Mouse (Mus musculus) hindbrain, embryonic 16.5 days (tissue): ENCODE results near the gene A930004D18Rik. TPM values are rescaled to one million over a fixed set of nuclear protein-coding genes. Genes with fewer than 3 reads are reported as not detected.

ENCODE experiments used
- ATAC-seq: fragments of 200-750 bp; cut with Nextera tagmentation; 2 replicates; pipeline ENCODE4 v1.8.0; 2017; ENCODE audit warnings: moderate TSS enrichment, moderate library complexity
- H3K27ac ChIP-seq: fragments of 300-500 bp; sonication (generic); 2 replicates; pipeline ENCODE4 v1.5.1; 2014; ENCODE audit warnings: low read depth, mild to moderate bottlenecking, control low read depth, low read length, moderate library complexity
- H3K27me3 ChIP-seq: fragments of 300-500 bp; sonication (generic); replicated peaks from 2 replicates; pipeline ENCODE4 v1.6.1; 2014; ENCODE audit warnings: low read length; ENCODE audit not compliant: control insufficient read depth, insufficient read depth
- H3K36me3 ChIP-seq: fragments of 300-500 bp; sonication (generic); 2 replicates; pipeline ENCODE4 v1.6.1; 2014; ENCODE audit warnings: mild to moderate bottlenecking, low read length, moderate library complexity, mixed read lengths; ENCODE audit not compliant: control insufficient read depth, insufficient read depth
- H3K4me1 ChIP-seq: fragments of 300-500 bp; sonication (generic); 2 replicates; pipeline ENCODE4 v1.6.1; 2014; ENCODE audit warnings: low read depth, low read length; ENCODE audit not compliant: control insufficient read depth, insufficient read depth
- H3K4me2 ChIP-seq: fragments of 300-500 bp; sonication (generic); 2 replicates; pipeline ENCODE4 v1.6.1; 2014; ENCODE audit warnings: mild to moderate bottlenecking, low read length, control low read depth, moderate library complexity
- H3K4me3 ChIP-seq: fragments of 300-500 bp; sonication (generic); 2 replicates; pipeline ENCODE4 v1.5.1; 2014; ENCODE audit warnings: mild to moderate bottlenecking, low read length, control low read depth, moderate library complexity
- H3K9ac ChIP-seq: fragments of 300-500 bp; sonication (generic); 2 replicates; pipeline ENCODE4 v1.6.1; 2014; ENCODE audit warnings: low read depth, mild to moderate bottlenecking, control low read depth, low read length, moderate library complexity
- H3K9me3 ChIP-seq: fragments of 300-500 bp; sonication (generic); 2 replicates; pipeline ENCODE4 v1.6.1; 2014; ENCODE audit warnings: mild to moderate bottlenecking, low read length, moderate library complexity; ENCODE audit not compliant: control insufficient read depth
- whole genome bisulfite sequencing: fragments of 180-500 bp; shearing (Covaris S2); extraction: QIAGEN DNeasy Blood & Tissue Kit; methylation state at CpG from one replicate; pipeline ENCODE4 v1.1.7; 2014; 5-methylcytosine and 5-hydroxymethylcytosine counted together
- polyA plus RNA-seq: library from polyadenylated mRNA; unstranded; fragments of >200 nt; fragmentation: Nextera tagmentation; extraction: Ambion mirVana; gene quantifications from 2 replicates; pipeline ENCODE4 v1.2.1, GENCODE M21; 2015

Gene A930004D18Rik
- polyA plus RNA-seq, 1 experiment from 2014 or later: 8.2 TPM

- Histone ChIP-seq H3K4me2 (peak within 1 kb of the TSS; percentile 81), H3K9me3 (no peaks in the 10 kb centered on the region), H3K9ac (peak within 1 kb of the TSS; percentile 73), H3K27me3 (no peaks in the 10 kb centered on the region), H3K4me1 (peaks cover 8% of the 10 kb centered on the region), H3K27ac (peak within 1 kb of the TSS; percentile 94), H3K4me3 (peak within 1 kb of the TSS; percentile 70), H3K36me3 (no peaks in the 10 kb centered on the region)
- 9% methylated on average over 20 of the region's 20 CpGs for WGBS
- no peak for ATAC-seq
These were observed 17.7 kb upstream of the A930004D18Rik start, which contains the start of gene Mllt10 for GRCm38 (mm10) chr2:18055016-18055928. Mllt10 (plus strand) TSS chr2:18055237.

- Histone ChIP-seq H3K9me3 (no peaks in the 10 kb centered on the region), H3K36me3 (no peaks in the 10 kb centered on the region), H3K27ac (0 out of 2 replicates have a peak overlapping the region, but pooled peaks have one; percentile 48), H3K27me3 (no peaks in the 10 kb centered on the region), H3K4me3 (no peak overlapping the region), H3K4me1 (peaks cover 18% of the 10 kb centered on the region), H3K9ac (no peak overlapping the region), H3K4me2 (no peak overlapping the region)
- ATAC-seq: no peak
- WGBS: 46% methylated on average over 2 of the region's 2 CpGs
These were observed 16.5 kb upstream of the A930004D18Rik start for GRCm38 (mm10) chr2:18053951-18054530.

- Histone ChIP-seq H3K9me3 (no peaks in the 10 kb centered on the region), H3K27me3 (no peaks in the 10 kb centered on the region), H3K36me3 (no peaks in the 10 kb centered on the region), H3K4me3 (no peak overlapping the region), H3K9ac (no peak overlapping the region), H3K4me1 (peaks cover 16% of the 10 kb centered on the region), H3K27ac (no peak overlapping the region), H3K4me2 (no peak overlapping the region)
- 42% methylated on average over 1 of the region's 1 CpGs for WGBS
- ATAC-seq: no peak
These were observed 15.9 kb upstream of the A930004D18Rik start for GRCm38 (mm10) chr2:18053243-18053950.

DNA sequence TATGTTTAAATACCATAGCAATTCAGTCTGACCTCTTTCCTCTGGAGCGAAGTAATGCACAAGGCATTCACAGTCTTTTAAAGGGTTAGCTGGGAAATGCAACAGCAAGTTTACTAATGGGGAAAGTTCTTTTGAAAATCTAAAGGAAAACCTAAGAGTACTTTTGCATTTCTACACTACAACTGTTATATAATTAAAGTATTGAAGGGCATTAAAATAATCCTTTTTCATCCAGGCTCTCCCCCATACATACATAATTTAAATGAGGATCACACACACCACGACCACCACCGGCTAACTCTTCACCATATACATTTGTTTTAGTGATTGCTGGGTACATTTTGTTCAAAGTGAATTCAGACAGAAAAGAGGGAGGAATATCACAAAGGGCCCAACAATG lies 15.0 kb upstream of the A930004D18Rik start:
- ATAC-seq: no peak
- Histone ChIP-seq H3K4me2 (no peak overlapping the region), H3K27ac (no peak overlapping the region), H3K9ac (no peak overlapping the region), H3K4me3 (no peak overlapping the region), H3K36me3 (no peaks in the 10 kb centered on the region), H3K27me3 (no peaks in the 10 kb centered on the region), H3K9me3 (no peaks in the 10 kb centered on the region), H3K4me1 (peaks cover 14% of the 10 kb centered on the region)
- WGBS: 42% methylated on average over 3 of the region's 3 CpGs

DNA sequence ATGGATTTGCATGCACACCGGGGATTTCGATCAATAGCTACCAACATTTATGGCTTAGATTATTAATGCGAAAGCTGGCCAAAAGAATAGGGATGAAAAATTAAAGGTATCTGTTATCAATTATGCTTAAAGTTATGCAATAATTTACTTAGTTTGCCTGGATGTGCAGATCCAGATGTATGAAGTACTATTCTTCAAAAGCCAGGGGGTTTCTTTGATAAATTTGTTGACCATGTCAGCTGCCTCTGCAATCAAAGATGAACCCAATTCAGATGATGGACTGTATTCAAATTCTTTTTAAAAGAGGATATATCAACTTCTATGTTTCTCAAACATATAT lies 14.3 kb upstream of the A930004D18Rik start:
- Histone ChIP-seq H3K36me3 (no peaks in the 10 kb centered on the region), H3K27me3 (no peaks in the 10 kb centered on the region), H3K9ac (no peak overlapping the region), H3K9me3 (no peaks in the 10 kb centered on the region), H3K4me1 (peaks cover 14% of the 10 kb centered on the region), H3K27ac (no peak overlapping the region), H3K4me2 (0 out of 2 replicates have a peak overlapping the region, but pooled peaks have one; percentile 14), H3K4me3 (no peak overlapping the region)
- ATAC-seq: no peak
- WGBS: 40% methylated on average over 3 of the region's 3 CpGs

DNA sequence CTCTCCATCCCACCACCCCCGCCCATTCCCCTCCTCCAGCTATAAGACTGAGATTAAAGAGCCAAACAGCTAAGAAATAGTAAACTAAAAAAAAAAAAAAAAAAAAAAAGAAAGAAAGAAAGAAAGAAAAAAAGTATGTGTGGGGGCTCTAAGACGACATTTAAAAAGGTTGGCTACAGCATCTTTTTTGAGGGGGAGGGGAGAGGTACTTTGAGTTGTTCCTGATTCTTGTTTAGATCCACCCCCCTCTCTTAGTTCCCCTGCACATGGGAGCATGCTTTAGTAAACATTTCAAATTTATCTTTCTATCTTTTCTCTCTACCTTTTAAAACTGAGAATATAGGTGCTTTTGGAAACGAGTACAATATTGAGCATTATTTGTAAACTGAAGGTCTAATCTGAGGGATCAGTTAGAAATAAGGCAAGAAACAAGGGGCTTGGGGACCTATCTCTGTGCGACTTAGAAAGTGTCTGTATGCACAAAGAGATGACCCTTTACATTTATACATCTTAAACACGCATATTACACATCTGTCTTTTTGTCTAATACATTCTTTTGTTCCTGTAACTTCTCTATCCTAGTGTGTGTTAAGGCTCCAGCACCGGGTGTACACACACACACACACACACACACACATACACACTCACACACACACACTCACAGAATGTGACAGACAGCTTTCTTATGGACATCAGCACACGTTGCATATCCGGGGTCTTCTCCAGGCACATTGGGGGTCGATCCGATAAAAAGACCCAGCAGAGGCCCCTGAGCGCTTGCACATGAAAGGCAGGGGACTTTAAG lies 13.7 kb upstream of the A930004D18Rik start:
- Histone ChIP-seq H3K9me3 (no peaks in the 10 kb centered on the region), H3K4me1 (peaks cover 14% of the 10 kb centered on the region), H3K9ac (no peak overlapping the region), H3K4me2 (peak overlapping the region; percentile 70), H3K36me3 (no peaks in the 10 kb centered on the region), H3K4me3 (no peak overlapping the region), H3K27ac (peak overlapping the region; percentile 59; the same call in 1 of the 2 replicates), H3K27me3 (no peaks in the 10 kb centered on the region)
- ATAC-seq: no peak
- 21% methylated on average over 11 of the region's 11 CpGs for WGBS

DNA sequence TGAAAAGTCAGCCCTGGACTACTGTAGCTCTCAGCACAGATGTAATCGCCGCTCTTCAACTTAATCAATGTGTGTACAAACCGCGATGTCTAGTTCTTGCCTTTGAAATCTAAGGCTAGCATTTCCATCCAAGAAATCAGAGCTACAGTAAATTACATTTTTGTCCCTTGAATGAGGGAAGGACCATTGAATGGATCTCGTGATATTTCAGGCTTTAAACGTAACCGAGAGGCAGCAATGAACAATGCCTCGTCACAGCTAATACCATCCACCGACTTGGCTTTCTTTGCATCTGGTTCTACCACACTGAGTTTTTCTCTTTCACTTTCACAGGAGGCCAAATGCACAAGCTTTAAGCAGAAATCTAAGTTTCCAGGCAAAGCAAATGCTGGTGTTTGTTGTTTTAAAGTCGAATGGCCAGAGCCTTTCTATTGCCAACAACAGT lies 13.0 kb upstream of the A930004D18Rik start:
- Histone ChIP-seq H3K9ac (peak overlapping the region; percentile 36; the same call in 1 of the 2 replicates), H3K36me3 (no peaks in the 10 kb centered on the region), H3K27ac (peak overlapping the region; percentile 59; the same call in 1 of the 2 replicates), H3K4me3 (peak overlapping the region; percentile 10), H3K27me3 (no peaks in the 10 kb centered on the region), H3K9me3 (no peaks in the 10 kb centered on the region), H3K4me1 (peaks cover 14% of the 10 kb centered on the region), H3K4me2 (peak overlapping the region; percentile 70)
- no peak for ATAC-seq
- 9% methylated on average over 10 of the region's 10 CpGs for WGBS

- no peaks in the 10 kb centered on the region for H3K27me3 ChIP-seq
- no peak overlapping the region; the same call in 1 of the 2 replicates for H3K4me3 ChIP-seq
- no peak overlapping the region; the same call in 1 of the 2 replicates for H3K9ac ChIP-seq
- no peaks in the 10 kb centered on the region for H3K36me3 ChIP-seq
- H3K4me2 ChIP-seq: peak overlapping the region; percentile 70
- H3K4me1 ChIP-seq: peaks cover 14% of the 10 kb centered on the region
- ATAC-seq: no peak
- 24% methylated on average over 2 of the region's 2 CpGs for WGBS
- H3K9me3 ChIP-seq: no peaks in the 10 kb centered on the region
- peak overlapping the region; percentile 81 for H3K27ac ChIP-seq
These were observed 12.5 kb upstream of the A930004D18Rik start for GRCm38 (mm10) chr2:18050018-18050417.
